8 mouse cellular contexts compared by ENCODE assay signal in genomic region chr4:142302041-142302723, GRCm38 (mm10).
A peak's percentile ranks its signal among the peaks of the same experiment; 100 is the strongest.
DNase-seq lines count a peak whose midpoint lies in the region; ATAC-seq lines count a peak whose summit lies in the region.

No protein-coding gene starts in this region.

- H3K4me3 ChIP-seq in hindbrain, embryonic 12.5 days = no peak overlapping the region

- ATAC-seq in cerebellum, adult (ENCODE audit: insufficient number of reproducible peaks, low FRiP score, low TSS enrichment) = no peak
- ATAC-seq in hindbrain, embryonic 12.5 days (ENCODE audit: low FRiP score) = no peak; the same call in 1 of the 2 replicates

- 0 out of 2 replicates have a peak overlapping the region, but pooled peaks have one; percentile 2 for H3K9ac ChIP-seq in hindbrain, embryonic 12.5 days

- H3K4me2 ChIP-seq in hindbrain, embryonic 12.5 days (replicated peaks) = no peak overlapping the region

- peaks cover 40% of the 10 kb centered on the region for H3K4me1 ChIP-seq in hindbrain, embryonic 12.5 days

- H3K36me3 ChIP-seq in hindbrain, embryonic 12.5 days = no peaks in the 10 kb centered on the region

- no peaks in the 10 kb centered on the region for H3K9me3 ChIP-seq in hindbrain, embryonic 12.5 days (replicated peaks)

- peak overlapping the region; percentile 66 for H3K27ac ChIP-seq in hindbrain, embryonic 12.5 days

- peak; percentile 61 for DNase-seq in cerebellum, adult 11-12 months
- DNase-seq in right cerebral cortex, adult 2 months (ENCODE audit: low spot score in 2 of 2) = peak; percentile 40 to 60
- DNase-seq in right cerebral cortex, postnatal 14 days = no peak
- DNase-seq in yolk sac, embryonic 10.5 days (ENCODE audit: low spot score) = peak; percentile 11
- no peak for DNase-seq in adrenal gland, adult (ENCODE audit: inconsistent age in 2 of 2, low spot score in 1 of 2)
- no peak for DNase-seq in layer of hippocampus, adult 9-10 months (ENCODE audit: low spot score)

- WGBS in hindbrain, embryonic 12.5 days = 37% methylated on average over 8 of the region's 8 CpGs

- no peaks in the 10 kb centered on the region for H3K27me3 ChIP-seq in hindbrain, embryonic 12.5 days

Comparison
In these comparisons a context has a peak if more than half of its experiments do, and no peak if none do; other contexts are left out.
1. DNase-seq: peak in cerebellum, adult 11-12 months (single experiment), right cerebral cortex, adult 2 months (2 of 2) and yolk sac, embryonic 10.5 days (single experiment); none in right cerebral cortex, postnatal 14 days (single experiment), adrenal gland, adult (0 of 2) and layer of hippocampus, adult 9-10 months (single experiment).